Mouse (Mus musculus) liver, embryonic 14.5 days (tissue): ENCODE measurements at regions not wholly inside any gene's neighbourhood (a gene's known extent, or its start where the extent isn't known, plus 50 kb on each side); places are given as distances from the start of the nearest gene placed in this dataset.

ENCODE experiments used
- CTCF ChIP-seq: IDR thresholded peaks from 2 replicates; pipeline ENCODE4 v1.5.1; 2016; ENCODE audit warnings: antibody characterized with exemption, low read depth, control low read depth
- EP300 ChIP-seq: IDR thresholded peaks from 2 replicates; pipeline ENCODE4 v1.6.1; 2016; ENCODE audit warnings: antibody characterized with exemption, low read depth

DNA sequence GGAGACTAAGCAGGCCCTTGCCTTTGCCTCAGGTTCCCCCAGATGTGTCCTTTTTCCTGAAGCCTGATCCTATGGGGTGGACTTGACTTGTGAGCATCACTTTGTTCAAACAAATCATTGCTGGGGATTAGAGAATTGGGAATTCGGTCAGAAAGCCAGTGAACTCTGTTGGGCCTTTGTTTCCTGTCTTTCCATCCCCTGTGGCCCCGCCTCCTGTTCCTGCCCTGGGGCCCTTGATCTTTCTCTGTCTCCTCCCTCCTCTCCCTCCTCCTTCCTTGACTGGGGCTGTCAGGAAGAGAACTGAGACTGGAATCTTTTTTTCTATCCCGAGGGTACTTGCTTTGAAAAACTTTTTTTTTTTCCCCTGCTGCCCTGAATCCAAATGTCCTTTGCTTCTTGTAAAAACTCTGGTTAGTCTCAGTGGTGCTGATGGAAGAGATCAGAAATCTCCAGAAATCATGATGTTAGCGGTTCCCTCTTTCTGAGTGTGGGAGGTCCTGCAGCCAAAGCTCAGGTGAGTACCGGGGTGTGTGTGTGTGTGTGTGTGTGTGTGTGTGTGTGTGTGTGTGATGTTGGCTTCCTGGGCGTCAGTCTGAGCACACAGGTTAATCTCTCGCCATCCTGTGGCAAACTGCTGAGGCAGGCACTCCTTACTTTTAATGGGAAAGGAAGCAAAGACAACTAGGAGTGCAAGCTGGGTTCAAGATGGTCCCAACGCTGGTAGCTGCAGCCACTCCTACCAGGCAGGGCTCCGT, 118.7 kb downstream of the Ddx11 start:
- TF ChIP-seq CTCF (no peak), EP300 (no peak)
